Mouse (Mus musculus): Measurements from ENCODE around the gene Birc2. TPM values are rescaled to one million over a fixed set of nuclear protein-coding genes. Genes with fewer than 3 reads are reported as not detected.

Birc2 gene
- polyA plus RNA-seq, 1 experiment from 2014 or later, result 13.8 TPM

- H3K9ac ChIP-seq (replicated peaks), result no peak overlapping the region
- DNase-seq (no peak), ATAC-seq (no peak)
- no peak for TF ChIP-seq EP300 (IDR thresholded peaks at IDR 0.05; ENCODE audit: low read depth)
- peak; percentile 42 for TF ChIP-seq CTCF (IDR thresholded peaks at IDR 0.05; ENCODE audit: low read depth)
- no peak overlapping the region for H3K4me3 ChIP-seq (ENCODE audit: low read depth, low read length)
- H3K9me3 ChIP-seq (ENCODE audit: low read length), result no peaks in the 10 kb centered on the region
- no peak overlapping the region for H3K27ac ChIP-seq (ENCODE audit: low read depth)
- WGBS (ENCODE audit: insufficient replicate concordance), result 61% methylated on average over 3 of the region's 3 CpGs
- H3K4me2 ChIP-seq (ENCODE audit: low read depth, low read length), result no peak overlapping the region
- no peaks in the 10 kb centered on the region for H3K27me3 ChIP-seq (ENCODE audit: insufficient read depth, low read length)
- peaks cover 40% of the 10 kb centered on the region for H3K36me3 ChIP-seq (replicated peaks; ENCODE audit: insufficient read depth, low read length)
- H3K4me1 ChIP-seq (ENCODE audit: insufficient read depth), result peaks cover 4% of the 10 kb centered on the region
These were observed 14.1 kb downstream of the Birc2 start for GRCm38 (mm10) chr9:7822758-7823157.

GRCm38 (mm10) chr9:7805101-7805506 is 31.8 kb downstream of the Birc2 start:
- WGBS (ENCODE audit: insufficient replicate concordance), result 74% methylated on average over 3 of the region's 5 CpGs
- ATAC-seq, result no peak
- H3K27me3 ChIP-seq (ENCODE audit: insufficient read depth, low read length), result no peaks in the 10 kb centered on the region
- H3K36me3 ChIP-seq (replicated peaks; ENCODE audit: insufficient read depth, low read length), result no peaks in the 10 kb centered on the region
- no peak for TF ChIP-seq EP300 (IDR thresholded peaks at IDR 0.05; ENCODE audit: low read depth)
- TF ChIP-seq CTCF (IDR thresholded peaks at IDR 0.05; ENCODE audit: low read depth), result no peak
- H3K27ac ChIP-seq (ENCODE audit: low read depth), result no peak overlapping the region
- no peak overlapping the region for H3K4me3 ChIP-seq (ENCODE audit: low read depth, low read length)
- no peaks in the 10 kb centered on the region for H3K4me1 ChIP-seq (ENCODE audit: insufficient read depth)
- no peaks in the 10 kb centered on the region for H3K9me3 ChIP-seq (ENCODE audit: low read length)
- no peak overlapping the region for H3K9ac ChIP-seq (replicated peaks)
- no peak overlapping the region for H3K4me2 ChIP-seq (ENCODE audit: low read depth, low read length)
- DNase-seq, result no peak

- no peaks in the 10 kb centered on the region for H3K4me1 ChIP-seq (ENCODE audit: insufficient read depth)
- DNase-seq (no peak), ATAC-seq (0 out of 2 replicates have a peak, but pooled peaks have one; percentile 21)
- TF ChIP-seq CTCF (IDR thresholded peaks at IDR 0.05; ENCODE audit: low read depth) (no peak), EP300 (IDR thresholded peaks at IDR 0.05; ENCODE audit: low read depth) (no peak)
- H3K4me2 ChIP-seq (ENCODE audit: low read depth, low read length), result no peak overlapping the region
- H3K4me3 ChIP-seq (ENCODE audit: low read depth, low read length), result no peak overlapping the region
- no peak overlapping the region for H3K9ac ChIP-seq (replicated peaks)
- no peak overlapping the region for H3K27ac ChIP-seq (ENCODE audit: low read depth)
- WGBS (ENCODE audit: insufficient replicate concordance), result 78% methylated on average over 3 of the region's 3 CpGs
- peaks cover 2% of the 10 kb centered on the region for H3K36me3 ChIP-seq (replicated peaks; ENCODE audit: insufficient read depth, low read length)
- no peaks in the 10 kb centered on the region for H3K27me3 ChIP-seq (ENCODE audit: insufficient read depth, low read length)
- no peaks in the 10 kb centered on the region for H3K9me3 ChIP-seq (ENCODE audit: low read length)
These were observed 38.3 kb downstream of the Birc2 start for GRCm38 (mm10) chr9:7798555-7798954.

GRCm38 (mm10) chr9:7797542-7797941 is 39.3 kb downstream of the Birc2 start:
- peaks cover 12% of the 10 kb centered on the region for H3K36me3 ChIP-seq (replicated peaks; ENCODE audit: insufficient read depth, low read length)
- no peak overlapping the region for H3K9ac ChIP-seq (replicated peaks)
- no peak overlapping the region for H3K4me2 ChIP-seq (ENCODE audit: low read depth, low read length)
- no peak overlapping the region for H3K27ac ChIP-seq (ENCODE audit: low read depth)
- ATAC-seq (no peak), DNase-seq (no peak)
- H3K4me1 ChIP-seq (ENCODE audit: insufficient read depth), result no peaks in the 10 kb centered on the region
- no peak overlapping the region for H3K4me3 ChIP-seq (ENCODE audit: low read depth, low read length)
- TF ChIP-seq CTCF (IDR thresholded peaks at IDR 0.05; ENCODE audit: low read depth) (no peak), EP300 (IDR thresholded peaks at IDR 0.05; ENCODE audit: low read depth) (no peak)
- WGBS (ENCODE audit: insufficient replicate concordance), result 78% methylated on average over 2 of the region's 2 CpGs
- no peaks in the 10 kb centered on the region for H3K27me3 ChIP-seq (ENCODE audit: insufficient read depth, low read length)
- no peaks in the 10 kb centered on the region for H3K9me3 ChIP-seq (ENCODE audit: low read length)

GRCm38 (mm10) chr9:7796129-7796864 is 40.6 kb downstream of the Birc2 start:
- WGBS (ENCODE audit: insufficient replicate concordance), result 72% methylated on average over 6 of the region's 6 CpGs
- H3K36me3 ChIP-seq (replicated peaks; ENCODE audit: insufficient read depth, low read length), result peaks cover 21% of the 10 kb centered on the region
- no peak overlapping the region for H3K27ac ChIP-seq (ENCODE audit: low read depth)
- no peak overlapping the region for H3K4me2 ChIP-seq (ENCODE audit: low read depth, low read length)
- no peak overlapping the region for H3K9ac ChIP-seq (replicated peaks)
- no peaks in the 10 kb centered on the region for H3K4me1 ChIP-seq (ENCODE audit: insufficient read depth)
- DNase-seq (no peak), ATAC-seq (no peak)
- no peak for TF ChIP-seq CTCF (IDR thresholded peaks at IDR 0.05; ENCODE audit: low read depth)
- TF ChIP-seq EP300 (IDR thresholded peaks at IDR 0.05; ENCODE audit: low read depth), result no peak
- H3K27me3 ChIP-seq (ENCODE audit: insufficient read depth, low read length), result no peaks in the 10 kb centered on the region
- no peak overlapping the region for H3K4me3 ChIP-seq (ENCODE audit: low read depth, low read length)
- H3K9me3 ChIP-seq (ENCODE audit: low read length), result no peaks in the 10 kb centered on the region

GRCm38 (mm10) chr9:7795581-7795980 is 41.3 kb downstream of the Birc2 start:
- TF ChIP-seq CTCF (IDR thresholded peaks at IDR 0.05; ENCODE audit: low read depth), result no peak
- TF ChIP-seq EP300 (IDR thresholded peaks at IDR 0.05; ENCODE audit: low read depth), result no peak
- Histone ChIP-seq H3K4me3 (ENCODE audit: low read depth, low read length) (no peak overlapping the region), H3K4me2 (ENCODE audit: low read depth, low read length) (no peak overlapping the region), H3K27ac (ENCODE audit: low read depth) (no peak overlapping the region), H3K9me3 (ENCODE audit: low read length) (no peaks in the 10 kb centered on the region), H3K4me1 (ENCODE audit: insufficient read depth) (peaks cover 4% of the 10 kb centered on the region), H3K36me3 (replicated peaks; ENCODE audit: insufficient read depth, low read length) (peaks cover 27% of the 10 kb centered on the region), H3K9ac (replicated peaks) (no peak overlapping the region), H3K27me3 (ENCODE audit: insufficient read depth, low read length) (no peaks in the 10 kb centered on the region)
- ATAC-seq, result no peak
- no peak for DNase-seq

Data from liver, postnatal 0 days (tissue).